Mouse (Mus musculus) ES-E14 (cell line): ENCODE results near the gene Rabl6. TPM values are rescaled to one million over a fixed set of nuclear protein-coding genes. Genes with fewer than 3 reads are reported as not detected.

Experiments
- DNase-seq: peaks from one replicate; pipeline ENCODE4 v3.0.0-alpha.2; 2013; ENCODE audit warnings: low read depth, low spot score
- H3K27ac ChIP-seq: 2 replicates; pipeline ENCODE4 v1.5.1; 2012; ENCODE audit warnings: low read depth, mild to moderate bottlenecking, low read length, moderate library complexity, mixed read lengths; ENCODE audit not compliant: poor library complexity, insufficient read depth, severe bottlenecking
- H3K36me3 ChIP-seq: 2 replicates; pipeline ENCODE4 v1.6.1; 2012; ENCODE audit warnings: mild to moderate bottlenecking, low read length, moderate library complexity, mixed read lengths; ENCODE audit not compliant: control insufficient read depth, poor library complexity, insufficient read depth, severe bottlenecking
- H3K4me1 ChIP-seq, 2 experiments: fragments of 150-350 bp in 1 of 2; sonication (generic) in 1 of 2; 2 replicates each; pipeline ENCODE4 v1.6.1; 2012; ENCODE audit warnings: low read length in 2 of 2, mild to moderate bottlenecking in 1 of 2, mixed read lengths in 1 of 2; ENCODE audit not compliant: control insufficient read depth in 2 of 2, insufficient read depth in 2 of 2, poor library complexity in 1 of 2
- H3K4me3 ChIP-seq, 2 experiments: fragments of 150-350 bp in 1 of 2; sonication (generic) in 1 of 2; 2 replicates each; pipeline ENCODE4 v1.5.1; 2012; ENCODE audit warnings: low read length in 2 of 2, low read depth in 1 of 2, mild to moderate bottlenecking in 1 of 2, mixed read lengths in 1 of 2; ENCODE audit not compliant: insufficient read depth in 1 of 2, poor library complexity in 1 of 2, severe bottlenecking in 1 of 2
- H3K9ac ChIP-seq: 2 replicates; pipeline ENCODE4 v1.6.1; 2012; ENCODE audit warnings: low read depth, mild to moderate bottlenecking, low read length, mixed read lengths; ENCODE audit not compliant: poor library complexity, insufficient read depth, severe bottlenecking
- H3K9me3 ChIP-seq: fragments of 150-350 bp; sonication (generic); 2 replicates; pipeline ENCODE4 v1.6.1; 2012; ENCODE audit warnings: low read depth, mild to moderate bottlenecking, low read length; ENCODE audit not compliant: control insufficient read depth, insufficient read depth
- CHD2 ChIP-seq: IDR thresholded peaks from 2 replicates; pipeline ENCODE4 v1.6.1; 2014; ENCODE audit warnings: mild to moderate bottlenecking, low read depth, low read length, inconsistent platforms
- HCFC1 ChIP-seq: IDR thresholded peaks from 2 replicates; pipeline ENCODE4 v1.6.1; 2012; ENCODE audit warnings: low read length, inconsistent platforms, borderline replicate concordance; ENCODE audit not compliant: insufficient read depth
- MAFK ChIP-seq: IDR thresholded peaks from 2 replicates; pipeline ENCODE4 v1.6.1; 2014; ENCODE audit warnings: mild to moderate bottlenecking, low read depth, low read length, inconsistent platforms; ENCODE audit not compliant: insufficient read depth
- ZC3H11A ChIP-seq: IDR thresholded peaks from 2 replicates; pipeline ENCODE4 v1.6.1; 2012; ENCODE audit warnings: low read depth, mild to moderate bottlenecking, inconsistent platforms, low read length, borderline replicate concordance
- ZNF384 ChIP-seq: IDR thresholded peaks from 2 replicates; pipeline ENCODE4 v1.6.1; 2012; ENCODE audit warnings: low read depth, low read length, inconsistent platforms
- in situ Hi-C, 2 experiments: fragments of 600-800 bp; cut with MboI; formaldehyde crosslinking; loops; one replicate each; pipeline ENCODE4 v1.15.1; 2025; ENCODE audit warnings: low sequenced_read_pairs in 2 of 2, inconsistent platforms in 1 of 2; ENCODE audit not compliant: unreplicated experiment in 2 of 2
- total RNA-seq: library from RNA; depleted of rRNA; stranded (reverse); fragments of 300-350 nt; gene quantifications from 2 replicates; pipeline ENCODE4 v1.2.3, GENCODE M21; 2012

Rabl6 gene
- total RNA-seq, 1 experiment, result 45.8 TPM

DNA sequence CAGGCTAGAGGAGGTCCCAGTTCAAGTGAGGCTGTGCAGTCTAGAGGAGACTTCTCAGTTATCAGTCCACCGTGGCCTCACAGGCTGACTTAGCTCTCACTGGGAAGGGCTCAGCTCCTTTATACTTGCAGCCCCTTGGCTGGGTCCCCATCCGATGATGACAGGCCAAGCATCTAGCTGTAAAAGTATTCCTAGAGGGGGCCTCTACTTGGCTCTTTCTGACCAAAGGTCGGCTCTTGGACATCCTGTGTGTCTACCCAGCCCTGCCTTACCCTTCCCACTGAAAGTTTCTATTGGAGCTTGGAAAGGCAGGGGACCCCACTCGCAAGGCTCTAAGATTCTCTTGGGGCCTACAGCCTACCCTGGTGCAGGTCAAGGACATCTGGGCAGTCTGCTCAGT, 37.1 kb downstream of the Rabl6 start:
- TF ChIP-seq ZNF384 (no peak), MAFK (no peak), HCFC1 (no peak), CHD2 (no peak), ZC3H11A (no peak)
- H3K4me1 ChIP-seq, result peaks cover 0 to 14% of the 10 kb centered on the region in 2 experiments; a peak in 1 of 4 replicates
- no peak overlapping the region for H3K27ac ChIP-seq
- H3K9ac ChIP-seq, result no peak overlapping the region
- no peaks in the 10 kb centered on the region for H3K9me3 ChIP-seq
- no peak for DNase-seq
- peaks cover 11% of the 10 kb centered on the region; the same call in 1 of the 2 replicates for H3K36me3 ChIP-seq
- in situ Hi-C loops, result no loop called here
- H3K4me3 ChIP-seq, result no peak overlapping the region

DNA sequence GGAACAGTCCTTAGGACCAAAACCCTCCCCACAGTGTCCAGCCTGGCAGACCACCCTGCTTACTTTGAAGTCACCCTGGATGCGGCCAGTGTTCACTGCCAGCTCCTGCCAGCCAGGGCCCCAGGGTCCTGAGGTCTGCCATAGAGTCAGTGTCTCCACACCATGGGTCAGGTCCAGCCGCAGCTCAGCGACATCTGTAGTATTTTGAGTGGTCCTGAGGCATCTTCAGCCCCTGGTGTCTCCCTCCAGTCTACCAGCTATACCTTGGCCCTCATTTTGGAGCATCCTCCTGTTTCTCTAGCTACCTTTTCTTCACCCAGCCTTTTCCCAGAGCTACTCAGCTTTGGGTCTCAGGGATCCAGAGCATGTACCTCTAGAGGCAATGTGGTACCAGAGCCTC, 39.0 kb downstream of the Rabl6 start:
- Histone ChIP-seq H3K9ac (no peak overlapping the region), H3K36me3 (peaks cover 11% of the 10 kb centered on the region; the same call in 1 of the 2 replicates), H3K9me3 (no peaks in the 10 kb centered on the region), H3K4me3 (no peak overlapping the region), H3K27ac (no peak overlapping the region), H3K4me1 (peaks cover 0 to 9% of the 10 kb centered on the region in 2 experiments; a peak in 1 of 4 replicates)
- TF ChIP-seq ZC3H11A (no peak), MAFK (no peak), ZNF384 (no peak)
- in situ Hi-C loops, result no loop called here
- no peak for DNase-seq

DNA sequence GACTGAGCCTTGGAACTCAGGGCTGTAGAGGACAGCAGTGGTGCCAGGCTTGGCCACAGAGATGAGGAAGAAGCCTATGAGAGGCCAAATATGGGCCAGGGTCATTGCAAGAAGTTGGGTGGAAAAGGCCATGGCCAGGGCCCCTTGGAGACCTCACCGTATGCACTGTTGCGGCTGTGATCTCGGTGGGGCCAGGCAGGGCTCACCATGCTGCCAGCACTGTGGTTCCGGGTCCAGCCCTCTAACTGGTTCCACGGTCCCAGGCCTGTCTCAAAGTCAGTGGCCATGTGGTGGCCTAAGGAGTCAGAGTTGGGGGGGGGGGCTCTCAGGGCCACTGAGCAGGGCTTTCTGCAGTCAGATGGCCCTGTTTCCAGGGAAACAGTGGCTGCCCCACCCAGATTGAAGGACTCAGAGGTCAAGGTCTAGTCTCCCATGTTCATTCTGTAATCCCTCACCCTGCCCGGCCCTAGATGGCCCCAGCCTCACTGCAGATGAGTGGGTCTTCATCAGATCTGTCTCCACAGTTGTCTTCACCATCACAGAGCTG, 39.8 kb downstream of the Rabl6 start:
- no peak overlapping the region for H3K9ac ChIP-seq
- H3K27ac ChIP-seq, result no peak overlapping the region
- peaks cover 0 to 7% of the 10 kb centered on the region in 2 experiments; a peak in 1 of 4 replicates for H3K4me1 ChIP-seq
- DNase-seq, result no peak
- H3K36me3 ChIP-seq, result peaks cover 18% of the 10 kb centered on the region; the same call in 1 of the 2 replicates
- TF ChIP-seq ZC3H11A (no peak), MAFK (no peak), CHD2 (no peak), ZNF384 (no peak), HCFC1 (no peak)
- H3K4me3 ChIP-seq, result no peak overlapping the region
- in situ Hi-C loops, result no loop called here
- H3K9me3 ChIP-seq, result no peaks in the 10 kb centered on the region

DNA sequence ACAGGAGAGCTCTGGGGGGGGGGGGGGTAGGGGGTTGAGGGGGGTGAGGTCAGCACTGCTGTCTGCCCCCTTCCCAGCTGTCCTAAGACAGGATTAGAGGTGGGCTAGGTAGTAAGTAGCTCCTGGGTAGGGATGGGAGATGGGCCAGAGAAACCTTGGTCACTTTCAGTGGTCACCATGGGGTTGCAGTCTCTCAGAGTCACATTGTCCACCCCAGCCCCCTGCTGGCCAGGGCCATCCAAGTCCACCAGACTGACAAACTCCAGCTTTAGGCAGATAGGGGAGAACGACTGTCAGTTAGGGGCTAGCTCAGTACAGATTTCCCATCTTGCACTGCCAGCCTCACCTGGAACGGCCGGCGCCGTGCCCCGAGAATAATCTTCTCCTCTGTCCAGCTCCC, 41.8 kb downstream of the Rabl6 start:
- in situ Hi-C loops, result no loop called here
- no peak overlapping the region for H3K9ac ChIP-seq
- DNase-seq, result no peak
- H3K27ac ChIP-seq, result no peak overlapping the region
- no peak for TF ChIP-seq HCFC1
- TF ChIP-seq CHD2, result no peak
- TF ChIP-seq ZC3H11A, result no peak
- no peak for TF ChIP-seq MAFK
- TF ChIP-seq ZNF384, result no peak
- H3K4me1 ChIP-seq, result peaks cover 0 to 7% of the 10 kb centered on the region in 2 experiments; a peak in 1 of 4 replicates
- peaks cover 36% of the 10 kb centered on the region for H3K36me3 ChIP-seq
- H3K9me3 ChIP-seq, result no peaks in the 10 kb centered on the region
- no peak overlapping the region for H3K4me3 ChIP-seq

DNA sequence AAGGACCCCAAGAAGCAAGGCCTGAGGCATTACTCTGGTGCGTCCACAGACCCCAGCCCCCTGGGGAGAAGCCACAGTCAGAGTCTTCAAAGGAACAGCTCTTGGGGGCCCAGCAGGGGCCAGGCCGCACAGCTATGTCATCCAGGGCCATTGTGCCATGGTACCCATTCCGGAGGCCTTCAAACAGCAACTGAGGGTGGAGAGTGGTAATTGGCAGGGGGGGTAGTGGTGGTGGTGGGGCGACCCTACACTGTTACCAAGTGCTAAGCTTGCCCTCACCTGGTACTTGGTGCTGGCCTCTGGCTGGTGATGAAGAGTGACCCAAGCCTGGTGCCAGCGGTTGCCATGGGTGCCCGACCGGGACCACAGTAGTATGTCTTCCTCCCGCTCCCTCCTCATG, 42.6 kb downstream of the Rabl6 start:
- DNase-seq, result no peak
- in situ Hi-C loops, result no loop called here
- Histone ChIP-seq H3K27ac (no peak overlapping the region), H3K4me1 (peaks cover 0 to 7% of the 10 kb centered on the region in 2 experiments; a peak in 1 of 4 replicates), H3K4me3 (no peak overlapping the region), H3K9ac (no peak overlapping the region), H3K36me3 (peaks cover 37% of the 10 kb centered on the region), H3K9me3 (no peaks in the 10 kb centered on the region)
- TF ChIP-seq HCFC1 (no peak), ZC3H11A (no peak), ZNF384 (no peak), CHD2 (no peak), MAFK (no peak)
